Mouse (Mus musculus): ENCODE measurements around the gene Ssbp2. TPM values are rescaled to one million over a fixed set of nuclear protein-coding genes. Genes with fewer than 3 reads are reported as not detected.

The Ssbp2 gene
- polyA plus RNA-seq, 1 experiment from 2014 or later: 96.0 TPM

GRCm38 (mm10) chr13:91457974-91458373 lies 2.1 kb upstream of the Ssbp2 start:
- no peak overlapping the region; the same call in 1 of the 2 replicates for H3K27ac ChIP-seq (ENCODE audit: low read depth, low read length)
- H3K36me3 ChIP-seq (ENCODE audit: control insufficient read depth, insufficient read depth, low read length): no peaks in the 10 kb centered on the region
- 40% methylated on average over 4 of the region's 4 CpGs for WGBS (ENCODE audit: insufficient replicate concordance)
- peaks cover 13% of the 10 kb centered on the region for H3K4me1 ChIP-seq (ENCODE audit: control insufficient read depth, insufficient read depth, low read length)
- H3K4me2 ChIP-seq: no peak overlapping the region
- H3K9me3 ChIP-seq (replicated peaks; ENCODE audit: control insufficient read depth, low read length): no peaks in the 10 kb centered on the region
- no peak overlapping the region for H3K9ac ChIP-seq (ENCODE audit: low read depth, low read length)
- no peak overlapping the region for H3K4me3 ChIP-seq (ENCODE audit: low read depth, low read length)
- no peaks in the 10 kb centered on the region for H3K27me3 ChIP-seq (ENCODE audit: control insufficient read depth, insufficient read depth, low read length)
- ATAC-seq (replicated peaks; ENCODE audit: insufficient number of reproducible peaks, low FRiP score, low TSS enrichment): no peak

- peak overlapping the region; percentile 96; the same call in 1 of the 2 replicates for H3K27ac ChIP-seq (ENCODE audit: low read depth, low read length)
Measured at GRCm38 (mm10) chr13:91459489-91459888, 594 bp upstream of the Ssbp2 start.

GRCm38 (mm10) chr13:91460621-91461284 lies 670 bp downstream of the Ssbp2 start:
- peak overlapping the region; percentile 86 for H3K4me2 ChIP-seq
- ATAC-seq (replicated peaks; ENCODE audit: insufficient number of reproducible peaks, low FRiP score, low TSS enrichment): peak; percentile 96
- H3K27me3 ChIP-seq (ENCODE audit: control insufficient read depth, insufficient read depth, low read length): no peaks in the 10 kb centered on the region
- peak overlapping the region; percentile 97 for H3K27ac ChIP-seq (ENCODE audit: low read depth, low read length)
- H3K9me3 ChIP-seq (replicated peaks; ENCODE audit: control insufficient read depth, low read length): no peaks in the 10 kb centered on the region
- peak overlapping the region; percentile 93 for H3K4me3 ChIP-seq (ENCODE audit: low read depth, low read length)
- H3K36me3 ChIP-seq (ENCODE audit: control insufficient read depth, insufficient read depth, low read length): no peaks in the 10 kb centered on the region
- under 1% methylated on average over 36 of the region's 70 CpGs for WGBS (ENCODE audit: insufficient replicate concordance)
- peak overlapping the region; percentile 93 for H3K9ac ChIP-seq (ENCODE audit: low read depth, low read length)
- peaks cover 13% of the 10 kb centered on the region for H3K4me1 ChIP-seq (ENCODE audit: control insufficient read depth, insufficient read depth, low read length)

More at GRCm38 (mm10) chr13:91459489-91459888, 594 bp upstream of the Ssbp2 start:
- no peak for ATAC-seq (replicated peaks; ENCODE audit: insufficient number of reproducible peaks, low FRiP score, low TSS enrichment)
- Histone ChIP-seq H3K4me3 (ENCODE audit: low read depth, low read length) (no peak overlapping the region), H3K27me3 (ENCODE audit: control insufficient read depth, insufficient read depth, low read length) (no peaks in the 10 kb centered on the region), H3K4me2 (peak overlapping the region; percentile 76), H3K36me3 (ENCODE audit: control insufficient read depth, insufficient read depth, low read length) (no peaks in the 10 kb centered on the region), H3K9ac (ENCODE audit: low read depth, low read length) (peak overlapping the region; percentile 24; the same call in 1 of the 2 replicates), H3K4me1 (ENCODE audit: control insufficient read depth, insufficient read depth, low read length) (peaks cover 13% of the 10 kb centered on the region), H3K9me3 (replicated peaks; ENCODE audit: control insufficient read depth, low read length) (no peaks in the 10 kb centered on the region)
- 42% methylated on average over 4 of the region's 4 CpGs for WGBS (ENCODE audit: insufficient replicate concordance)

- H3K9ac ChIP-seq (ENCODE audit: low read depth, low read length): peak overlapping the region; percentile 93
- no peak; the same call in none of the 2 replicates for ATAC-seq (replicated peaks; ENCODE audit: insufficient number of reproducible peaks, low FRiP score, low TSS enrichment)
- H3K27ac ChIP-seq (ENCODE audit: low read depth, low read length): peak overlapping the region; percentile 97
- H3K4me2 ChIP-seq: peak overlapping the region; percentile 86
- H3K4me3 ChIP-seq (ENCODE audit: low read depth, low read length): peak overlapping the region; percentile 93
- H3K4me1 ChIP-seq (ENCODE audit: control insufficient read depth, insufficient read depth, low read length): peaks cover 13% of the 10 kb centered on the region
- H3K9me3 ChIP-seq (replicated peaks; ENCODE audit: control insufficient read depth, low read length): no peaks in the 10 kb centered on the region
- H3K36me3 ChIP-seq (ENCODE audit: control insufficient read depth, insufficient read depth, low read length): no peaks in the 10 kb centered on the region
- H3K27me3 ChIP-seq (ENCODE audit: control insufficient read depth, insufficient read depth, low read length): no peaks in the 10 kb centered on the region
- WGBS (ENCODE audit: insufficient replicate concordance): 0% methylated on average over 22 of the region's 61 CpGs
Measured at GRCm38 (mm10) chr13:91461299-91461698, 1.2 kb downstream of the Ssbp2 start.

GRCm38 (mm10) chr13:91461711-91462351 lies 1.7 kb downstream of the Ssbp2 start:
- under 1% methylated on average over 63 of the region's 77 CpGs for WGBS (ENCODE audit: insufficient replicate concordance)
- Histone ChIP-seq H3K36me3 (ENCODE audit: control insufficient read depth, insufficient read depth, low read length) (no peaks in the 10 kb centered on the region), H3K4me3 (ENCODE audit: low read depth, low read length) (peak overlapping the region; percentile 93), H3K9ac (ENCODE audit: low read depth, low read length) (peak overlapping the region; percentile 93), H3K4me1 (ENCODE audit: control insufficient read depth, insufficient read depth, low read length) (peaks cover 13% of the 10 kb centered on the region), H3K27ac (ENCODE audit: low read depth, low read length) (peak overlapping the region; percentile 97), H3K4me2 (peak overlapping the region; percentile 86), H3K27me3 (ENCODE audit: control insufficient read depth, insufficient read depth, low read length) (no peaks in the 10 kb centered on the region), H3K9me3 (replicated peaks; ENCODE audit: control insufficient read depth, low read length) (no peaks in the 10 kb centered on the region)
- ATAC-seq (replicated peaks; ENCODE audit: insufficient number of reproducible peaks, low FRiP score, low TSS enrichment): no peak; the same call in 1 of the 2 replicates

GRCm38 (mm10) chr13:91462395-91462794 lies 2.3 kb downstream of the Ssbp2 start:
- Histone ChIP-seq H3K36me3 (ENCODE audit: control insufficient read depth, insufficient read depth, low read length) (no peaks in the 10 kb centered on the region), H3K9me3 (replicated peaks; ENCODE audit: control insufficient read depth, low read length) (no peaks in the 10 kb centered on the region), H3K27me3 (ENCODE audit: control insufficient read depth, insufficient read depth, low read length) (no peaks in the 10 kb centered on the region), H3K27ac (ENCODE audit: low read depth, low read length) (no peak overlapping the region), H3K4me2 (peak overlapping the region; percentile 86), H3K9ac (ENCODE audit: low read depth, low read length) (peak overlapping the region; percentile 93), H3K4me1 (ENCODE audit: control insufficient read depth, insufficient read depth, low read length) (peaks cover 13% of the 10 kb centered on the region), H3K4me3 (ENCODE audit: low read depth, low read length) (peak overlapping the region; percentile 93)
- WGBS (ENCODE audit: insufficient replicate concordance): 4% methylated on average over 2 of the region's 2 CpGs
- no peak for ATAC-seq (replicated peaks; ENCODE audit: insufficient number of reproducible peaks, low FRiP score, low TSS enrichment)

- 32% methylated on average over 9 of the region's 9 CpGs for WGBS (ENCODE audit: insufficient replicate concordance)
- H3K4me1 ChIP-seq (ENCODE audit: control insufficient read depth, insufficient read depth, low read length): peaks cover 12% of the 10 kb centered on the region
- H3K4me2 ChIP-seq: peak overlapping the region; percentile 14; the same call in 1 of the 2 replicates
- no peaks in the 10 kb centered on the region for H3K36me3 ChIP-seq (ENCODE audit: control insufficient read depth, insufficient read depth, low read length)
- H3K4me3 ChIP-seq (ENCODE audit: low read depth, low read length): no peak overlapping the region
- H3K9ac ChIP-seq (ENCODE audit: low read depth, low read length): no peak overlapping the region
- H3K9me3 ChIP-seq (replicated peaks; ENCODE audit: control insufficient read depth, low read length): no peaks in the 10 kb centered on the region
- H3K27me3 ChIP-seq (ENCODE audit: control insufficient read depth, insufficient read depth, low read length): no peaks in the 10 kb centered on the region
- no peak for ATAC-seq (replicated peaks; ENCODE audit: insufficient number of reproducible peaks, low FRiP score, low TSS enrichment)
- H3K27ac ChIP-seq (ENCODE audit: low read depth, low read length): no peak overlapping the region
Measured at GRCm38 (mm10) chr13:91462893-91463481, 2.9 kb downstream of the Ssbp2 start.

GRCm38 (mm10) chr13:91465002-91465715 lies 5.1 kb downstream of the Ssbp2 start:
- Histone ChIP-seq H3K4me1 (ENCODE audit: control insufficient read depth, insufficient read depth, low read length) (peaks cover 1% of the 10 kb centered on the region), H3K4me3 (ENCODE audit: low read depth, low read length) (no peak overlapping the region), H3K27ac (ENCODE audit: low read depth, low read length) (no peak overlapping the region), H3K9me3 (replicated peaks; ENCODE audit: control insufficient read depth, low read length) (no peaks in the 10 kb centered on the region), H3K9ac (ENCODE audit: low read depth, low read length) (no peak overlapping the region), H3K4me2 (no peak overlapping the region), H3K27me3 (ENCODE audit: control insufficient read depth, insufficient read depth, low read length) (no peaks in the 10 kb centered on the region), H3K36me3 (ENCODE audit: control insufficient read depth, insufficient read depth, low read length) (no peaks in the 10 kb centered on the region)
- no peak for ATAC-seq (replicated peaks; ENCODE audit: insufficient number of reproducible peaks, low FRiP score, low TSS enrichment)
- 63% methylated on average over 8 of the region's 8 CpGs for WGBS (ENCODE audit: insufficient replicate concordance)

Data from heart, embryonic 11.5 days (tissue).